Mouse (Mus musculus) v-Abl transformed pro-B cells (cell line): Measurements from ENCODE around the gene Gm5134.

Source experiments
- in situ Hi-C, 2 experiments: fragments of 400-800 bp; cut with MboI; formaldehyde crosslinking; loops; one replicate each; pipeline ENCODE4 v1.15.1; 2025; ENCODE audit not compliant: unreplicated experiment in 2 of 2

The Gm5134 gene

DNA sequence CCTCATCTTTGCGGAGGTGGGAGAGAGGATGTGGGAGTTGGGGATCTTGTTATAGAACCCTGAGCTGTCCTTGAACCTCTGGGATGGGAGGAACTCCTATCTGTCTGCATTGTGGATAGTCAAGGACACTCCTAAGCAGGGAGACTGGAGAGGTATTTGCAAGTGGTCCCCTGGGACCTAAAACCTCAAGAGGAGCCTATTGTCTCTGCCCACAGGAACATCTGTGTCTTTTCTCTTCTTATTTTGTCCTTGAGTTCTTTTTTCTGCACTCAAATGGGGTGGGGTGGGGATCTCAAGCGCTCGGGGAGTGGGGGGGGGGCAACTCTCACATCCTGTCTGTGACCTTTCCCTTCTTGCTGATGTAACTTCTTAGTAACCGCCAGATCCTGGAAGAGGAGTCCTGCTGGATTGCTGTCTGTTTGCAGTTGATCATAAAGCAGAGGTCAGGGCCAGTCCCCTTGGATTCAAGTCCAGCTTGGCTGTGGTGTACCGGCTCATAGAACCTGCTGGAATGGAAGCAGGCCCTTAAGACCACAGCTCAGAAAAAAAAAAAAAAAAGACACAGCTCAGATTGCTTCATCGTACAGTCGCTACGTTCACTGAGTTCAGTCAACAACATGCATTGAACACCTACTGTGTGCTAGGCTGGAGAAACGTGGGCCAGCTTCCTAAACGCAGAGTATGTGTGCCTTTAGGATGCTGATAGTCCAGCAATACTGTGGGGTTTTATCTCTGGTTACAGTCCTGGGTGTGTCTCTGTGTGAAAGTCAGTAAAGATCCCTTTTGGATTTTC, 16.3 kb upstream of the Gm5134 start:
- in situ Hi-C loops = no loop called here

DNA sequence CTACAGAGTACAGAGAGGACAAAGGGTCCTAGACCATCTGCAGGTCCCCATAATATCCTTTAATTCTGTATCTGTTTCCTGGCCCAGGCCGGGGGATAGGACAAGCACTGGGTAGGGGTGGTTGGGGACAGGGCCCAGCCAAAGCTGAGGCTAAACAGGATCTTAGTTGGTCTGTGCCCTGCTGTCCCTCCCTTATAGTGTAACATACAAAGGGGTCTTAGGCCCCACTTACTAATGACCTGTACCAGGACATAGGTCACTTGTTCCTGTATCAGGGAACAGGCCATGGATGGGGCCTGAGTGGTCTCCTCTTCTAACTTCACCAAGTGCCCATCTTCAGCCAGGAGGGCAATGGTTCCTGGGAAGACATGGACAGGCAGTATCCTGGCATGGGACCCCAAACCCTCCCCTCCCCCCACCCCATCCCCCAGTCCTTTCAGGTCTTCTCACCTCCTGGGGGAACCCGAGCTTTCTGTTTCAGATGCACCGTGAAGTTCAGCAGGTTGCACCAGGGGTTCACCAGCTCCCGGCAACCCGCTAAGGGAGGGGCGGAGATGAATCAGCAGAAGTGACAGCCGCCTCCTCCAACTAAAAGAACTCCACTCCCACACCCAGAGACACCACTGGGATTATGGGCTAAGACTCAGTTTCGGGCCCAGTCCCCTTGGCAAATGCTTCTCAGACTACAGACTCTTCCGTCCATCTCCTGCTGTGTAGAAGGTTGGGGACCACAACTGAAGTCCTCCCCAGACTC, 14.7 kb upstream of the Gm5134 start:
- in situ Hi-C loops = no loop called here

DNA sequence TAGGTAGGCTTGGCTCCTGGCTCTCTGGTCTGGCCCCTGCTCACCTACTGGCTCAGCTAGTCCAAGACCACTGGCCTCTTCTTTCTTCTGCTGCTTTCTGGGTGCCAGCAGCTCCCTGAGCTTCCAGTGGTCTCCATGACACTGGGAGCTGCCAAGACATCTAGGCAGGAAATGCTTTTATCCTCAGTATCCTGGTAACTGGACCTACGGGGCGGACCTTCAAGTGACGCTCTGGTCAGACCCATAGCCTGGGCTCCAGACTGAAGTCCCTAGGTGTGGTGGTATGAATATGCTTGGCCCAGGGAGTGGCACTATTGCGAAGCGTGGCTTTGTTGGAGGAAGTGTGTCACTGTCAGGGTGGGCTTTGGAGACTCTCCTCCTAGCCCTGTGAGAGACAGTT, 13.8 kb upstream of the Gm5134 start, which contains the start of gene Gm867:
Gene Gm867, minus strand, starts transcription at position 153 of the 400 bp plus-strand sequence.
- in situ Hi-C loops = no loop called here

DNA sequence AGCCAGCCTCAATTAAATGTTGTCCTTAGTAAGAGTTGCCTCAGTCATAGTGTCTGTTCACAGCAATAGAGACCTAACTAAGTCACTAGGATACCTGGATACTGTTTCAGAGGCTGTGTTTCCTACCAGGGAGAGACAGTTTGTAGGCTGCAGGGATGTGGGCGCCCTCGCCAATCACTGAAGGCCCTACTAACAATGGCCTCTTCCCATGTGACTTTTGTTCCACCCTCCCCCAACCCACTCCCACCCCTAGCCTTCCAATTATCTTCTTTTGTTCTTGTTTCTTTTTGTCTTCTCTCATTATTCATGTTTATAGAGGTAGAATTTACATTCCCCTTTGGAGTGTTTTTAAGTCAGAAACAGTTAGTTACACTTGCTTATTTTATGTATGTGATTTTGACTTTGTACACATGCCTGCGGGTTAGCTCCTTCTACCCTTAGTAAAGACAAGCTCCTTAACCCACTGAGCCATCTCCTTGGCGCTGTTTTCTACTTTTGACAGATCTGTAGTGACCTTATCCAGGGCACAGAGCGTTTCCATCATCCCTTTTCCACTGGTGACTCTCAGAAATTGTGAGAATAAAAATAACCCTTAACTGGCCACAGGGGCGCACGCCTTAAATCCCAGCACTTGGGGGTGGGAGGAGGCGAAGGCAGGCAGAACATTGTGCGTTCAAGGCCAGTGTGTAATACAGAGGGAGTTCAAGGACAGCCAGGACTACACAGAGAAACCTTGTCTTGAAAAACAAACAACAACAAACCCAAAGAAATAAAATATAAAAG, 13.1 kb upstream of the Gm5134 start:
- in situ Hi-C loops = no loop called here

DNA sequence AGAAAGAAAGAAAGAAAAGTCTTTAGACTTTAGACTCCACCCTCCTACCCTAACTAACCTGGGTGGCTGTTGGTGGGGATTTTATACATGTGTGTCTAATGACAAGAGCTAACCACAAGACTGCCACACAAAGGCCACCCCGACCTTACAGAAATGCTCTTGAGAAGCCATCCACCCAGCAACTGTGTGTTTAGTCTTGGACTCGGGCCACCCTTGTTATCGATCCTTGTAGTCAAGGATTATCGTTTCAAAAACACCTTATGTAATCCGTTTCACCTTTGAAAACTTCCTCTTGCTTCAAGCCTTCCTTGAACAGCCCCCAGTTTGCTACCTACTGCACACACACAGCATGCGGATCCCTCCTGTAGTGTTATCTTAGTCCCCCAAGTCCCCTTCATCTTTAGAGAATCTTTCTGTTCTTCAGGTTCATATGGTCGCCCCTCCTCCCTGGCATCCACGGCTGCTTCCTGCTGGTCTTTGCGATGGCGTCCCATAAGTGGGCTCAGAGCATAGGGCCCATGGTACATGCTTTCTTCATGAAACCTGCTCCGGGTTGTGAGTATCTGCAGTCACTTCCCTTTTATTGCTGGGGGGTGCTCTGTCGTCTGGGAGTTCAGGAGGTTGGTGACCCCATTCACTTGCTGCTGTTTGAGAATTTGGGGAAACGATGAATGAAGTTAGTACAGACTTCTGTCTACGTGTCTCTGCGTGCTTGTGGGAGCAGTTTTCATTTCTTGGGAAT, 11.4 kb upstream of the Gm5134 start, which contains the start of gene Vpreb3:
Gene Vpreb3, plus strand, starts transcription at position 322 of the 742 bp plus-strand sequence.
- in situ Hi-C loops = no loop called here

DNA sequence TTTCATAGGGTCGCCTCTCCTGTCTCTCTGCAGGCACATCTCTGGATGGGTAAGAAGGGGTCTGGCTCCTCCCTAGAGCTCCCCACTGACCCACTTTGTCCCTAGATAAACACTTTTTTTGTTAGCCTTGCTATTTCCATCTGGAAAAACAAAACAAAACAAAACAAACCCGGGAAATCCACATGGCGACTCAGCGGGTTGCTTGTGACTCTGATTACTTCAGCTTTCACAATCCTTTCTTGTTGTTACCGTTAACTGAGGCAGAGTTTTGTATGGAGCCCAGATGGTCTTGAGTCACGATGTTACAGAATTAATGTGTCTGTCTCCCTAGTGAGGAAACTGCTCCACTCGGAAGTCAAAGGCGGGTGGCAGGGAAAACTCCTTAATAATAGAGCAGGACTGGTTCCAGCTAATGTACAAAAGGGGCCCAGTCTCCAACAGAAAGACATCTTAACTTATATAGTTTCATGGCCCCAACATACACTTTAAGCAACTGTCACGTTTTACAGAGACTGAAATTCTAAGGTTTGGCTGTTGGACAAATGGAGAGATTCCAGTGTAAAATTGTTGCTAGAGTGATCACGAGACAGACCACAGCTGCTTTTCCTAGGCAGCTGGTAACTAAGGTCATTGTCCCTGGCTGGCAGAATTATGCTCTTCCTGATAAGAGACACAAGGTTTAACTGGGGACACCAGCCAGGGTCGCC, 10.1 kb upstream of the Gm5134 start:
- in situ Hi-C loops = no loop called here

DNA sequence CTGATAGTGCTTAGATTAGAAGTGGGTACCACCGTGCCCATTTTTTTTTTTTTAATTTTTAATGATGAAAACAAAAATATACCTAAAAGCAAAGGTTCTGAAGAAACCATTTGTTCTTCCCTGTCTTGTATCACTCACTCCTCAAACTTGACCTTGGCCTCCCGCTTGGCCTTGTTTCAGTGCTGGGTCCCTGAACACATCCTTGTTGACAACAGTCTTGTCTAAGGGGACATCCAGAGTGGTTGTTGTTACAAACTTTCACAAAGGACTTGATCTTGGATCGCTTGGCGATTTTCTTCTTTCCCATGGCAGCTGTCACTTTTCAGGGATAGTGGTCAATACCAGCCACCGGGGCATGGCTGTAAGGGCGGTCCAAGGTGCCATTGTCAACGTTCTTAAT, 9.1 kb upstream of the Gm5134 start:
- in situ Hi-C loops = no loop called here

DNA sequence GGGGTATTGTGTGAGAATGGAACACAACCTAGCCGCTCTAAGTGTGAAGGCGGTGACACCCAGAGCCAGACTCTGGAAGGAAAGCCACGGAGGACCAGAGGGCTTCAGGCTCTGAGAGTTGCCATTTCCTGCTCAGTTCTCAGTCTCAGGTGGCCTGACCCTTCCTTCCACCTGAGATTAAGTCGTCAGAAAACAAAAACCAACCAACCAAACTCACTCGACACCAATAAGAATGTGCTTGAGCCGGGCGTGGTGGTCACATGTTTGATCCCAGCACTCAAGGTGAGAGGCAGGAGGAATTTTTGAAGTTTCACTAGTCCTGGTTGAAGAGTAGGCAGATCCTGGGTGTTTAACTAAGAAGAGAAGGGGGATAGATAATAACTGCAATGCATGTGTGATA, 8.4 kb upstream of the Gm5134 start:
- in situ Hi-C loops = no loop called here

DNA sequence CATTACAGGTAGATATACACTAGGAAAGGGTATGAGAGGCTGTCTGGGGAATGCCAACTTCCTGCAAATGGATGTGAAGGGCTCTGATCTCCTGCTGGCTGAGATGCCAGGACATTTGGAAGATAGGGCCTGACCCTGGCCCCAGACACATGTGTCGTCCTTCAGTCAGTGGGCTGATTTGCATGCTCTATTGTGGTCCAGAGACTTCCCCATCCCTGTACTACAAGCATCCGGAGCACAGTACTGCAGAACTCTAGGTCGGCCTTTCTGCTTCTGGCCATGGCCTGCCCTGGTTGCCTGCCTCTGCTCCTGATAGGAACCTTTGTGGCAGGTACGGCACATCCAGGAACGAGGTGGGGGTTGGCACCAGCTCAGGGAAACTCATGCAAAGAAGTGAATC, 6.2 kb upstream of the Gm5134 start:
- in situ Hi-C loops = no loop called here

DNA sequence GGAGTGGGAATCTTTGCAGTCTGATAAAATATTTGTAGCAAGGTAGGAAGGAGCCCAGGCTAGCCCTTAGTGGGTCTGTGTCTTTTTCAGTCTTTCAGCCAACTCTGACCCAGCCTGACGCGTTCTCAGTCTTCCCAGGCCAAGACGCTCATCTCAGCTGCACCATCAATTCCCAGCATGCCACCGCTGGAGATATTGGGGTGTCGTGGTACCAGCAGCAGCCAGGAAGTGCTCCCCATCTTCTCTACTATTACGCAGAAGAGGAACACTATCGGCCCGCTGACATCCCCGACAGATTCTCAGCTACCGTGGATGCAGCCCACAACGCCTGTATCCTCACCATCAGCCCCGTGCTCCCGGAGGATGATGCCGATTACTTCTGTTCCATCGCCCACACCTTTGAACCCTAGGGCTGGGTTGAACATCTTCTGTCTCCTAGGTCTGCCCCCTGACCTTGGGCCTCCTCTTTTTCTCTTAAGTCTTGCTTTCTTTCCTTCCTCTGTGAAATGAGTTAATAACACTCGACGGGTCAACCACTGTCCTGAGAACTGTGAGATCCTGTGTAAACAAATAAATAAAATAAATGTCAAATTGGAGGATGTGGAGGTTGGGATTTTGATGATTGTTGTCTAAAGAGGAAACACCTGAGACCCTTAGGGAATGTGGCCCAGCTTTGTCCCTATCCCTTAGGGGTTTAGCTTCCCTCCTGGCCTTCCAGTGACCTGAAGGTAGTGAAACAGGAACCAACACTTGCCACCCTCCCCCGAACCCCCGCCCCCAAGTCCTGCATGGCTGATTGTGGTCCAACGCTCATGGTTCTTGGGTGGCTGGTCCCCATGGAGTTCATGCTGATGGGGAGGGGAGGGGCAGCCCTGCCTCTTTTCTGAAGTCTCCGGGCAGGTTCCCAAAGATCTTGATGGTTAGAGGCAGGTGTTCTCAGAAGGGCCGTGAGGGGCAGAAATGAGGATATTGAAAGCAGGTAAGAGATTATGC, 5.0 kb upstream of the Gm5134 start:
- in situ Hi-C loops = loop anchor here (5.0 to 25.0 kb wide), 5 partner anchors 62 to 788 kb away; partner anchors contain the start of genes Ggt5 (in 2 of the 2) and Col6a1 (in 1 of the 2)

DNA sequence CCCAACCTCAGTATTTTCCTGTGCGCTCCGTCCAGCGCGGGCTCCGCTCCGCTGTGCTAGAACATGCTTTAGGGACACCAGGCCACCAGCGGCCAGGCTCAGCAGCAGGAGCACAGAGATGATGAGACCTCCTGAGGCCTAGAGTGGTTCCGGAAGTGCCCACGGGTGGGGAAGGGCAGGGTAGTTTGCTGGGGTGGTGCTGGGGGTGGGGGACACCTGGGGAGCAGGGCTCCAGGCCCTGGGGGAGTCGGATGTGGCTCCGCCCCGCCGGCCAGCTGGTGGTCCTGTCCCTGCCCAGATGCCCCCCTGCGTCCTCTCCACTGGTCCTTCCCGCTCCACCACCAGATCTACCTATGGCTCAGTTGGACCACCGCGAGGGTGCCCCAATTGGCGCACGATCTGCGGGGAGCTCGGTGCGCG, 3.5 kb upstream of the Gm5134 start:
- in situ Hi-C loops = loop anchor here (5.0 to 25.0 kb wide), 5 partner anchors 64 to 786 kb away; partner anchors contain the start of genes Ggt5 (in 2 of the 2) and Col6a1 (in 1 of the 2)

DNA sequence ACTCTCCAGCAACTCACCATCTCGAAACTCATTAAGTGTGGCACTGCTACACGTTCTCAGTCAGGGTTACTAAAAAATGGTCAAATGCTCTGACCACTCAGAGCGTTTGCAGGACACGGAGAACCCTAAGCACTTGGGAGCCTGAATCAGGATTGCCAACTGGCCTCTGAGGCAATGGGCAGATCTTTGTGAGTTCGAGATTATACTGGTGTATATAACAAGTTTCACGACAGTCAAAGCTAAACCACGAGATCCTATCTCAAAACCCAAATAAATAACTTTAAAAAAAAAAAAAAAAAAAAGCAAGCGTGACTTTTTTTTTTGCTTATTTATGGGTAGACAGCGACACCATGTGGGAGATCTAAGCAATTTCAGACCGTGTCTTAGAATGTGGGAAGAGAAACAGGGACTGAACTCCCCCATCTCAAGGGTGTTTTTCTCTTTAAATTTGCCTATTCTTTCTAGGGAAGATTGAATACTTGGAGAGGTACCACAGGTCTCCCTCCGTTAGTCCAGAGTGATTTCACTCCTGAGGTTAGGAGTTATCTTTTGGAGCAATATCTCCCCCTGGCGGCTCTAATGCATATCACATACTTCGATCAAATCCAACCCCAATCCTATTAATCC, 2.8 kb upstream of the Gm5134 start:
- in situ Hi-C loops = loop anchor here (5.0 to 25.0 kb wide), 5 partner anchors 64 to 786 kb away; partner anchors contain the start of genes Ggt5 (in 2 of the 2) and Col6a1 (in 1 of the 2)

DNA sequence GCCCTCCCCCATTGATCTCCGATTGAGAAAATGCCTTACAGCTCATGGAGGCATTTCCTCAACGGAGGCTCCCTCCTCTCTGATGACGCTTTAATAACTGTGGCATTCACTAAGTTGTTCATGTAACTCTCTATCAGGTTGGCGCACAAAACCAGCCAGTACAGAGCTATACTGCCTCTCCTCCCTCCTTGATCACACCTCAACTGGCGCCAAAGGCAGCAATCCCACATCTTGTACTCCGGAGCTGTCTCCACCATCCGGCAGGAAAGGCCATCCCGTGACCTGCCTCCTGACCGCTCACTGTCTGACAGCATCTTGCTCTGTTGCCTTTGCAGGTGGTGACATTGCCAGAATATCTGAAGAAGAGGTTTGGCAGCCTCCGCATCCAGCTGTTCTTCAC, 19.5 kb downstream of the Gm5134 start:
- in situ Hi-C loops = loop anchor here (5.0 to 25.0 kb wide), 6 partner anchors 63 to 763 kb away; partner anchors contain the start of gene Col6a1 (in 1 of the 2)

DNA sequence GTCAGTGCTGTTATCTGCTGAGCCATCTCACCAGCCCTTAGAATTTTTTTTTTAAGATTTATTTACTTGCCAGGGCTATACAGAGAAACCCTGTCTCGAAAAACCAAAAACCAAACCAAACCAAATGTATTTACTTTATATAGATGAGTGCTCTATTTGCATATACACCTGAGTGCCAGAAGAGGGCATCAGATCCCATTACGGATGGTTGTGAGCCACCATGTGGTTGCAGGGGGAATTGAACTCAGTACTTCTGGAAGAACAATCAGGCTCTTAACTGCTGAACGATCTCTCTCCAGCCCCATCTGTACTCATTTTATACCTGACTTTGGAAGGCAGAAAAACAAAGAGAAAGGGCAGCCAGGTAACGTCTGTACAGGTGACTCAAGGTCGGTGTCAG, 20.9 kb downstream of the Gm5134 start:
- in situ Hi-C loops = loop anchor here in 1 of 2 experiments (5.0 to 10.0 kb wide), 3 partner anchors 57 to 760 kb away; partner anchors contain the start of gene Zfp280b

DNA sequence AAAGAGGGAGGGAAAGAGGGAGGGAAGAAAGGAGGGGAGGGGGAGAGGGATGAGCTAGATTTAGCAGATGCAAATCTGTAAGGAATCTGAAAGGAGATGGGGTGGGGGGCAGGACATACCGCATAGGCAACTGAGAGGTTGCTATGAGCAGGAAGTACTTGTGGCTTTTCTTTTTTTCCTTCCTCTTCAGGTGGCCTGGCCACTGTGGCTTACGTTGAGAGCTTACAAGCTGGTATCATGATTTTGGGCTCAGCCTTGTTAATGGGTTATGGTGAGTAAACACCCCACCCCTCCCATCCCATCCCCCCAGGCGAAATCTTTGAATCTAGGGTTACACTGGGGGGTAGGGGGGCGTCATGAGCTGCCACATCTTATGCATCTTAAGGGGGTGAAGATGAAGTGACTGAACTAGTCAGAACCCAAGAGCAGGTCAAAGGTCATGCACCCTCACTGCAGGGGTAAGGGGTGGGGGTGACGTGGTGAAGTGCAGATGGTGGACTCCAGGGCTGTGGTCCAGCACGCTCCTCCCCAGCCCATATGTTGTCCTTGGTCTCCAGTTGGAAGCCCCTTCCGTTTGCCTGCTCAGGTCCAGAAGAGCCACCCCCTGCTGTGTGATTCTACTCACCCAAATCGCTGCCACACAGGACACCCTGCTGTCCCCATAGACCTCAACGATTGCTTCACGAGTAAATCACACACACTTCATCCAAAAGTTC, 24.0 kb downstream of the Gm5134 start:
- in situ Hi-C loops = loop anchor here in 1 of 2 experiments (5.0 to 10.0 kb wide), 3 partner anchors 54 to 757 kb away; partner anchors contain the start of gene Zfp280b

DNA sequence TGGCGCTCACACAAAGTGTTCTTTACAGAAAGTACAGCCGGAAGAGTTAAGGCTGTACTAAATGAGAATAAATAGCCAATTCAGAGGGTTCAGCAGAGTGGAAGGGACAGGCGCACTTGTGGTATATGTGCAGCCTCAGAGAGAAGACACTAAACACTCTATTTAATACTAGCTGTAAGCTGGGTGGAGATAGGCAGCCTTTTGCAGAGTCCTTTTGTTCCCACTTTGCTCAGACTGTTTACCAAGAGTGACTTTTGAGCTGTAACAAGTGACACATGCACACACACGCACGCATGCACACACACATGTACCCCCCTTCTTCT, 24.5 kb downstream of the Gm5134 start:
- in situ Hi-C loops = loop anchor here in 1 of 2 experiments (5.0 to 10.0 kb wide), 3 partner anchors 54 to 756 kb away; partner anchors contain the start of gene Zfp280b

DNA sequence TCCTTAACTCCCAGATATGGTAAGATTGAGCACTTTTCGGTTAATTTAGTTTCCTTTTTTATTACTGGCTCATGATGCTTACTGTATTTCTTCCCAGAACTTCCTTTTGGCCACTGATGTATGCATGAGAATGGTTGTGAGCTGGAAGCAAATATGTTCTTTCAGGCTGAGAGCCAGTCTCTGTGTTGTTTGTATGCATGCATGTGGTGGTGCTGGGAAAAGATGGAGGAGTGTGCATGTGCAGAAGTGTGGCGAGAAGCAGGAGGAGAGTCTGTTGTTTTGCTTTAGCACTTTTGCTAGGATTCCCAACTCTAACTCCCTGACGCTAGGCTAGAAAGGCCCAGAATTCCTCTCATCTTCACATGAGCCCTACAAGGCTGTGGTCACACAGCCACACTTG, 25.1 kb downstream of the Gm5134 start:
- in situ Hi-C loops = loop anchor here in 1 of 2 experiments (5.0 to 10.0 kb wide), 3 partner anchors 53 to 755 kb away; partner anchors contain the start of gene Zfp280b
